Mouse (Mus musculus) C2C12 (cell line): ENCODE results near the gene Mfap1b.

Experiments
- CTCF ChIP-seq: IDR thresholded peaks from one replicate; pipeline ENCODE4 v1.5.1; 2011; ENCODE audit not compliant: control insufficient read depth, insufficient read depth, insufficient read length
- MYOD1 ChIP-seq: IDR thresholded peaks from one replicate; pipeline ENCODE4 v1.6.1; 2011; ENCODE audit warnings: low read depth; ENCODE audit not compliant: control insufficient read depth, insufficient read length

DNA sequence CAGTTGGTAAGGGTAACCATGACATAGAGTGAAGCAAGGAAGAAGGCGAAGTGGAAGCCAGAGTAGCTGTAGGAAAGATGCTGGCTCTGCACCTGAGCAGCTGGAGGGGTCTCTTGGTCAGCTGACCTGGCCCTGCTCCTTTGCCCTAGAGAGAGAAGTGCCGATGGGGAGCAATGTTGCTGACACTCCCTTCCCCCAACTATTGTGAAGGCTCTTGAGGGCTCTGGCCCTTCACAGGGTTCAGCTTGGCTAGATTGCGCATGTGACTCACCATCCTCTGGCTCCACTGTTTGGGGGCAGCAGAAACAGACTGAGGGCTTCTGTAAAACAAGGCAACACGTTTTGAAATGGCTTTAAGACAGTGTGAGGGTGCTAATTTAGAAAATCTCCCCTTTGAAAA lies 21.5 kb downstream of the Mfap1b start:
- TF ChIP-seq CTCF, result no peak
- TF ChIP-seq MYOD1, result no peak
